Comparison of ENCODE assay signal across 23 mouse cellular contexts in genomic region chr4:34842826-34843225, GRCm38 (mm10). TPM values are rescaled to one million over a fixed set of nuclear protein-coding genes. Genes with fewer than 3 reads are reported as not detected.
DNase-seq lines count a peak whose midpoint lies in the region; ATAC-seq and TF ChIP-seq lines count a peak whose summit lies in the region.
"Had no signal": no experiment of that assay in that cellular context is flagged by ENCODE, and none has a peak within 500 bp of the region (broad histone marks: within the 10 kb centered on the region; RNA-seq: fewer than 3 reads in every experiment).

No protein-coding gene starts in this region.

- no peak for TF ChIP-seq CTCF in forebrain, postnatal 0 days (IDR thresholded peaks at IDR 0.05; ENCODE audit: low read depth)

- no peaks in the 10 kb centered on the region for H3K9me3 ChIP-seq in forebrain, embryonic 11.5 days (ENCODE audit: control insufficient read depth, low read length)
- no peaks in the 10 kb centered on the region for H3K9me3 ChIP-seq in forebrain, postnatal 0 days (ENCODE audit: low read length)
- H3K9me3 ChIP-seq in kidney, embryonic 15.5 days (replicated peaks): no peaks in the 10 kb centered on the region
- no peaks in the 10 kb centered on the region for H3K9me3 ChIP-seq in forebrain, embryonic 15.5 days
- no peaks in the 10 kb centered on the region for H3K9me3 ChIP-seq in midbrain, embryonic 16.5 days (replicated peaks; ENCODE audit: control insufficient read depth, low read length, poor library complexity, severe bottlenecking)
- H3K9me3 ChIP-seq: limb, embryonic 10.5 days; liver, embryonic 12.5 days; lung, embryonic 15.5 days; neural tube, embryonic 12.5 days had no signal

- H3K4me3 ChIP-seq in forebrain, embryonic 11.5 days (ENCODE audit: low read depth, low read length): no peak overlapping the region
- H3K4me3 ChIP-seq in forebrain, postnatal 0 days (ENCODE audit: low read depth, low read length): no peak overlapping the region
- no peak overlapping the region for H3K4me3 ChIP-seq in kidney, embryonic 15.5 days (replicated peaks)
- no peak overlapping the region for H3K4me3 ChIP-seq in forebrain, embryonic 15.5 days
- H3K4me3 ChIP-seq in midbrain, embryonic 16.5 days (ENCODE audit: low read depth, low read length): no peak overlapping the region
- H3K4me3 ChIP-seq: limb, embryonic 10.5 days; liver, embryonic 12.5 days; lung, embryonic 15.5 days; neural tube, embryonic 12.5 days had no signal

- H3K27me3 ChIP-seq in forebrain, embryonic 11.5 days (ENCODE audit: control insufficient read depth, insufficient read depth, low read length): no peaks in the 10 kb centered on the region
- H3K27me3 ChIP-seq in forebrain, postnatal 0 days (ENCODE audit: insufficient read depth, low read length): no peaks in the 10 kb centered on the region
- H3K27me3 ChIP-seq in kidney, embryonic 15.5 days: no peaks in the 10 kb centered on the region
- H3K27me3 ChIP-seq in forebrain, embryonic 15.5 days: no peaks in the 10 kb centered on the region
- H3K27me3 ChIP-seq in midbrain, embryonic 16.5 days (ENCODE audit: control insufficient read depth, insufficient read depth, low read depth, low read length): no peaks in the 10 kb centered on the region
- H3K27me3 ChIP-seq: CH12.LX; liver, embryonic 12.5 days; lung, embryonic 15.5 days; neural tube, embryonic 12.5 days had no signal

- no peak overlapping the region for H3K9ac ChIP-seq in forebrain, embryonic 11.5 days (ENCODE audit: low read length)
- no peak overlapping the region for H3K9ac ChIP-seq in forebrain, postnatal 0 days
- no peak overlapping the region for H3K9ac ChIP-seq in kidney, embryonic 15.5 days
- no peak overlapping the region for H3K9ac ChIP-seq in forebrain, embryonic 15.5 days (replicated peaks)
- H3K9ac ChIP-seq in midbrain, embryonic 16.5 days (ENCODE audit: low read depth, low read length): no peak overlapping the region
- H3K9ac ChIP-seq: liver, embryonic 12.5 days; lung, embryonic 15.5 days; neural tube, embryonic 12.5 days had no signal

- no peaks in the 10 kb centered on the region for H3K36me3 ChIP-seq in forebrain, embryonic 11.5 days (ENCODE audit: control insufficient read depth, insufficient read depth, low read length)
- peaks cover 11% of the 10 kb centered on the region for H3K36me3 ChIP-seq in forebrain, postnatal 0 days (ENCODE audit: insufficient read depth)
- peaks cover 10% of the 10 kb centered on the region for H3K36me3 ChIP-seq in kidney, embryonic 15.5 days
- peaks cover 11% of the 10 kb centered on the region for H3K36me3 ChIP-seq in forebrain, embryonic 15.5 days
- H3K36me3 ChIP-seq in midbrain, embryonic 16.5 days (ENCODE audit: control insufficient read depth, insufficient read depth, low read length): 0 out of 2 replicates have a peak, but pooled peaks cover 4% of the 10 kb centered on the region

- no peak for DNase-seq in forebrain, embryonic 11.5 days (ENCODE audit: low spot score)
- DNase-seq in forebrain, postnatal 0 days: no peak
- DNase-seq in kidney, adult 9 months: no peak
- DNase-seq in frontal cortex, postnatal 14 days (ENCODE audit: low spot score in 2 of 2): no peak
- DNase-seq in thymus, postnatal 25 days: no peak
- DNase-seq: cerebellum, adult 9-10 months; gastrocnemius, postnatal 14 days; heart, postnatal 14 days; thymus, postnatal 4 days had no signal

- no peaks in the 10 kb centered on the region for H3K4me1 ChIP-seq in forebrain, embryonic 11.5 days (replicated peaks; ENCODE audit: control insufficient read depth, insufficient read depth, low read length)
- H3K4me1 ChIP-seq in forebrain, postnatal 0 days (ENCODE audit: insufficient read depth): no peaks in the 10 kb centered on the region
- 0 out of 2 replicates have a peak, but pooled peaks cover 2% of the 10 kb centered on the region for H3K4me1 ChIP-seq in kidney, embryonic 15.5 days
- peaks cover 11% of the 10 kb centered on the region; the same call in 1 of the 2 replicates for H3K4me1 ChIP-seq in forebrain, embryonic 15.5 days
- peaks cover 6% of the 10 kb centered on the region for H3K4me1 ChIP-seq in midbrain, embryonic 16.5 days (ENCODE audit: control insufficient read depth, insufficient read depth, low read length)
- H3K4me1 ChIP-seq: limb, embryonic 10.5 days; neural tube, embryonic 12.5 days had no signal

- WGBS in forebrain, embryonic 11.5 days: 91% methylated on average over 3 of the region's 3 CpGs
- 82% methylated on average over 3 of the region's 3 CpGs for WGBS in forebrain, postnatal 0 days
- 90% methylated on average over 3 of the region's 3 CpGs for WGBS in kidney, embryonic 15.5 days
- 92% methylated on average over 3 of the region's 3 CpGs for WGBS in forebrain, embryonic 15.5 days
- WGBS in midbrain, embryonic 16.5 days: 89% methylated on average over 3 of the region's 3 CpGs

- no peak overlapping the region for H3K4me2 ChIP-seq in forebrain, embryonic 11.5 days (ENCODE audit: low read depth, low read length, severe bottlenecking)
- no peak overlapping the region for H3K4me2 ChIP-seq in forebrain, postnatal 0 days (ENCODE audit: low read depth)
- H3K4me2 ChIP-seq in kidney, embryonic 15.5 days: no peak overlapping the region
- no peak overlapping the region for H3K4me2 ChIP-seq in forebrain, embryonic 15.5 days (replicated peaks)
- no peak overlapping the region for H3K4me2 ChIP-seq in midbrain, embryonic 16.5 days (ENCODE audit: low read length)
- H3K4me2 ChIP-seq: liver, embryonic 12.5 days; lung, embryonic 15.5 days; neural tube, embryonic 12.5 days had no signal

- H3K27ac ChIP-seq in forebrain, embryonic 11.5 days (ENCODE audit: low read depth, low read length): no peak overlapping the region
- no peak overlapping the region for H3K27ac ChIP-seq in forebrain, postnatal 0 days (ENCODE audit: low read depth, low read length)
- H3K27ac ChIP-seq in kidney, embryonic 15.5 days: no peak overlapping the region
- H3K27ac ChIP-seq in forebrain, embryonic 15.5 days (replicated peaks): no peak overlapping the region
- H3K27ac ChIP-seq in midbrain, embryonic 16.5 days (ENCODE audit: low read length): no peak overlapping the region
- H3K27ac ChIP-seq: kidney, postnatal 0 days; limb, embryonic 10.5 days; liver, embryonic 12.5 days; lung, embryonic 15.5 days; neural tube, embryonic 12.5 days had no signal

- ATAC-seq in forebrain, embryonic 11.5 days (replicated peaks; ENCODE audit: low FRiP score): 0 out of 2 replicates have a peak, but pooled peaks have one; percentile 39
- ATAC-seq in forebrain, postnatal 0 days: no peak; the same call in 1 of the 2 replicates
- ATAC-seq in kidney, embryonic 15.5 days (replicated peaks; ENCODE audit: low FRiP score): 0 out of 2 replicates have a peak, but pooled peaks have one; percentile 40
- peak; percentile 68; the same call in 1 of the 2 replicates for ATAC-seq in forebrain, embryonic 15.5 days (replicated peaks)
- ATAC-seq in midbrain, embryonic 16.5 days: peak; percentile 69; the same call in 1 of the 2 replicates
- ATAC-seq: liver, embryonic 12.5 days had no signal

RNA-seq across cellular contexts. Expression of gene Zfp292, which starts 39.9 kb away (rescaled TPM):
- polyA plus RNA-seq in forebrain, embryonic 11.5 days (2014; fragmentation: Nextera tagmentation; extraction: Ambion mirVana): 37.7 and 43.6 TPM in 2 replicates
- total RNA-seq in forebrain, postnatal 0 days (2014; rRNA removed): 37.2 and 46.3 TPM in 2 replicates
- 12.0 and 16.7 TPM in 2 replicates for polyA plus RNA-seq in forebrain, postnatal 0 days (2015; fragmentation: Nextera tagmentation; extraction: Ambion mirVana)
- 17.8 and 18.5 TPM in 2 replicates for polyA plus RNA-seq in kidney, embryonic 15.5 days (2015; fragmentation: Nextera tagmentation; extraction: Ambion mirVana)
- 36.7 and 37.4 TPM in 2 replicates for polyA plus RNA-seq in forebrain, embryonic 15.5 days (2015; fragmentation: Nextera tagmentation; extraction: Ambion mirVana)
- 27.3 and 34.5 TPM in 2 replicates for polyA plus RNA-seq in midbrain, embryonic 16.5 days (2015; fragmentation: Nextera tagmentation; extraction: Ambion mirVana)

RNA-seq across cellular contexts. Expression of gene Cga, which starts 50.8 kb away (rescaled TPM):
- polyA plus RNA-seq in forebrain, embryonic 11.5 days (2014; fragmentation: Nextera tagmentation; extraction: Ambion mirVana): not detected in 2 replicates
- total RNA-seq in forebrain, postnatal 0 days (2014; rRNA removed): not detected in 2 replicates
- not detected in 2 replicates for polyA plus RNA-seq in forebrain, postnatal 0 days (2015; fragmentation: Nextera tagmentation; extraction: Ambion mirVana)
- not detected in 2 replicates for polyA plus RNA-seq in kidney, embryonic 15.5 days (2015; fragmentation: Nextera tagmentation; extraction: Ambion mirVana)
- not detected in 2 replicates for polyA plus RNA-seq in forebrain, embryonic 15.5 days (2015; fragmentation: Nextera tagmentation; extraction: Ambion mirVana)
- 0.48 TPM in 1 of 2 replicates, not detected in the other for polyA plus RNA-seq in midbrain, embryonic 16.5 days (2015; fragmentation: Nextera tagmentation; extraction: Ambion mirVana)
- total RNA-seq: adrenal gland, adult 18-20 months; CH12.LX; gastrocnemius, postnatal 14 days; heart, postnatal 14 days; layer of hippocampus, adult 18-20 months; left cerebral cortex, adult 18-20 months had no signal
- polyA plus RNA-seq: frontal cortex, adult 2 months; intestine, embryonic 14.5 days; kidney, postnatal 0 days; limb, embryonic 10.5 days; liver, embryonic 12.5 days; lung, embryonic 15.5 days; neural tube, embryonic 12.5 days had no signal
